Mouse (Mus musculus): Measurements from ENCODE around the gene Sh3gl1. TPM values are rescaled to one million over a fixed set of nuclear protein-coding genes. Genes with fewer than 3 reads are reported as not detected.
A peak's percentile ranks its signal among the peaks of the same experiment; 100 is the strongest.

Gene Sh3gl1
- polyA plus RNA-seq, 1 experiment from 2014 or later: 201 TPM

DNA sequence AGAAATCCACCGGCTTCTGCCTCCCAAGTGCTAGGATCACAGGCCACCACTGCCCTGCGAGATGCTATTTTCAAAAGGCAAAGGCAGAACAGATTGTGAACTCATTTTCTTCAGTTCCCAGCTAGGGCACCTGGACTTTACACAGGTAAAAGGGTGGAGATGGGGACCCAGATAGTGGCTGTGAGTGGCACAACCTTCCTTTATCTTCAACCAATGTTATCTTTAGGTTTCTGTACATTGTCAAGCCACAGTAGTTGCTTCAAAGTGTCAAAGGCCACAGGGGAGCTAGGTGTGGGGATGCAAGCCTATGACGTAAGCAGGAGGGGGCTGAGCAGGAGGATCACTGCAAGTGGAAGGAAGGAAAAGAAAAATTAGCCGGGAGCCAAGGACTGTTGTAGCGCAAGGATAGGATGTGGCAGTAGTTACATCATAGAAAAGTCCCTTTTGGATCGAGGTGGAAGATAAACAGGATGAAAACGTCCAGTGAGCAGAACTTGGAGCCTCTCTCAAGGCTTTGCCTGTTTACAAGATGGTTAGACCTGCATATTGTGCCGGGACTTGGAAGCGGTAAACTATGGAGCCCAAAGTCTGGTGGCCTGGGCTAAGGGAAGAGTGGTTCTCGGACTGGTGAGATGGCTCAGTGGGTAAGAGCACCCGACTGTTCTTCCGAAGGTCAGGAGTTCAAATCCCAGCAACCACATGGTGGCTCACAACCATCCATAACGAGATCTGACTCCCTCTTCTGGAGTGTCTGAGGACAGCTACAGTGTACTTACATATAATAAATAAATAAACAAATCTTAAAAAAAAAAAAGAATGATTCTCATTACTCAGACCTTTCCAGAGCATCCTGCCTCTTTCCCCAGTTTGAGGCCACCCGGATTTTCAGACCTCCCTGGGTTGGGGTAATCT is 28.7 kb downstream of the Sh3gl1 start:
- Histone ChIP-seq H3K4me1 (peaks cover 31% of the 10 kb centered on the region), H3K36me3 (peaks cover 15% of the 10 kb centered on the region), H3K9ac (no peak overlapping the region), H3K4me3 (replicated peaks) (peak overlapping the region; percentile 67), H3K9me3 (replicated peaks) (no peaks in the 10 kb centered on the region), H3K27me3 (no peaks in the 10 kb centered on the region), H3K4me2 (replicated peaks) (peak overlapping the region; percentile 99), H3K27ac (replicated peaks) (peak overlapping the region; percentile 90)
- 24% methylated on average over 14 of the region's 14 CpGs for WGBS
- peak; percentile 5; the same call in 1 of the 2 replicates for ATAC-seq (ENCODE audit: insufficient number of reproducible peaks, low FRiP score, low TSS enrichment, low read depth)

DNA sequence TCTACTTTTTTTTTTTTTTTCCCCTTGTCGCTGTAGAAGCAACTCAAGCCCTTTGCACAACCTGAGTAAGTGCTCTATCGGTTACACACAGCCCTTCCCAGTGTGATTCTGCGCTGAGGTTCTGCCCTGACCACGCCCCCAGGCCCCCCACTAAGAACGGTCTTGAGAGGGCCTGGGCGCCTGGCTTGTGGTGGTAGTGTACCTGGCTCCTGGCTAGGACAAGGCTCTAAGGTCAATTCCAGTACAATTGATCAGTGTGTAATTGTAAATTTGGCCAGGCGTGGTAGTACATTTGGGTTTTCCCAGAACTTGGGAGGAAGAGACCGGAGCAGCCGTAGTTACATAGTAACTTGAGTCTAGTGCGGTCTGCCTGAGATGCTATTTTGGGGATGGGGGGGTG is 29.5 kb downstream of the Sh3gl1 start:
- Histone ChIP-seq H3K4me1 (peaks cover 31% of the 10 kb centered on the region), H3K4me2 (replicated peaks) (no peak overlapping the region), H3K27ac (replicated peaks) (0 out of 2 replicates have a peak overlapping the region, but pooled peaks have one; percentile 44), H3K4me3 (replicated peaks) (no peak overlapping the region), H3K9ac (no peak overlapping the region), H3K9me3 (replicated peaks) (no peaks in the 10 kb centered on the region), H3K27me3 (no peaks in the 10 kb centered on the region), H3K36me3 (peaks cover 8% of the 10 kb centered on the region)
- WGBS: 47% methylated on average over 10 of the region's 10 CpGs
- ATAC-seq (ENCODE audit: insufficient number of reproducible peaks, low FRiP score, low TSS enrichment, low read depth): no peak

DNA sequence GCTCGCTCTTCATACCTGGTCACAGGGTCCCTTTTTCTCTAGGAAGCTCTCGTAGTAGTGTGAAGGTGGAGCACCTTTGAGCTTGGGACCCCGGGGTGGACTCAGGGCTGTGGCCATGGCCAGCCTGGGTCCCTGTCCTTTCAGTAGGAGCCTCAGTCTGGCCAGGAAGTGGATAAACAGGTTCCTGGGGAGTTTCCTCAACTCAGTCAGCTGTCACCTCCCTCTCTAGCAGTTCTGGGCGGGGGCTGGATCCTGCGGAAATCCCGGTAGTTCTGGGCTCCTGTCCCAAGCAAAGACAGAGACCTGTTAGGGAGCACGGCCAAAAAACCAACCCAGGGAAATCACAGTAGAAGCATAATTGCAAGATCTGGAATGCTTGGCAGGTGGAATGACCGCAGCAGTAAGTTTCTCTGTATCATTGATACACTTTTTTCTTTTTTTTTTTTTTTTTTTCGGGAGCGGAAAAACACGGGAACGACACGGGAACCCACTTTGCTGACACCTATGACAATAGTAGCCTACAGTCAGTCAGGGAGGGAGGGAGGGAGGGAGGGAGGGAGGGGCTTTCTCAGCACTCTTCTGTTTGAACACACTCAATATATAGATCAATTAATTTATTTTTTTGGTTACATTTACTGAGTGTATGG is 30.9 kb downstream of the Sh3gl1 start, which contains the start of the genes Stap2 and Mpnd:
Gene Stap2 (minus strand): TSS at position 170 of the 647 bp plus-strand sequence.
Gene Mpnd (plus strand): TSS at position 297 of the 647 bp plus-strand sequence.
- Histone ChIP-seq H3K4me3 (replicated peaks) (peak within 1 kb of the TSS; percentile 32), H3K27me3 (peaks cover 5% of the 10 kb centered on the region), H3K36me3 (no peaks in the 10 kb centered on the region), H3K27ac (replicated peaks) (peak within 1 kb of the TSS; percentile 44), H3K4me2 (replicated peaks) (peak within 1 kb of the TSS; percentile 22; the same call in 1 of the 2 replicates), H3K9ac (peak within 1 kb of the TSS; percentile 4; the same call in 1 of the 2 replicates), H3K9me3 (replicated peaks) (no peaks in the 10 kb centered on the region), H3K4me1 (peaks cover 23% of the 10 kb centered on the region)
- WGBS: 35% methylated on average over 13 of the region's 13 CpGs
- ATAC-seq (ENCODE audit: insufficient number of reproducible peaks, low FRiP score, low TSS enrichment, low read depth): no peak

DNA sequence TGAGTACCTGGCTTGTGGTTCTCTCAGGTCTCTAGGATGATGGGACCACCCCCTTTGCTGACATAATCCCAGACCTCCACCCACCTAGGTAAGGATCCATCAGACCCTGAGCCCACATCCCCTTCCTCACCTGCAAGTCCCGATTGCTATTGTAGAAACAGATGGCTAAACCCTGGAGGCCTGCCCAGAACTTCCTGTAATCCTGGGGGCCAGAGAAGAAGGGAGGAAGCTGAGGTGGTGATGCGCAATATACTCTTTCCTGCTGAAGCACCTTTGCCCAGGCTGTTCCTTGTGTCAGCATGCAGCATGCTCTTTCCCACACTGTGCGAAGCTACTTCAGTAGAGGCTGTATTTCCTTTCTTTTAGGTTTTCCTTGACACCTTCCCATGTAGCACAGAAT is 33.4 kb downstream of the Sh3gl1 start:
- Histone ChIP-seq H3K9ac (no peak overlapping the region), H3K9me3 (replicated peaks) (no peaks in the 10 kb centered on the region), H3K4me2 (replicated peaks) (no peak overlapping the region), H3K36me3 (0 out of 2 replicates have a peak, but pooled peaks cover under 1% of the 10 kb centered on the region), H3K27me3 (peaks cover 10% of the 10 kb centered on the region), H3K27ac (replicated peaks) (no peak overlapping the region), H3K4me1 (peaks cover 15% of the 10 kb centered on the region), H3K4me3 (replicated peaks) (no peak overlapping the region)
- 76% methylated on average over 3 of the region's 3 CpGs for WGBS
- no peak for ATAC-seq (ENCODE audit: insufficient number of reproducible peaks, low FRiP score, low TSS enrichment, low read depth)

DNA sequence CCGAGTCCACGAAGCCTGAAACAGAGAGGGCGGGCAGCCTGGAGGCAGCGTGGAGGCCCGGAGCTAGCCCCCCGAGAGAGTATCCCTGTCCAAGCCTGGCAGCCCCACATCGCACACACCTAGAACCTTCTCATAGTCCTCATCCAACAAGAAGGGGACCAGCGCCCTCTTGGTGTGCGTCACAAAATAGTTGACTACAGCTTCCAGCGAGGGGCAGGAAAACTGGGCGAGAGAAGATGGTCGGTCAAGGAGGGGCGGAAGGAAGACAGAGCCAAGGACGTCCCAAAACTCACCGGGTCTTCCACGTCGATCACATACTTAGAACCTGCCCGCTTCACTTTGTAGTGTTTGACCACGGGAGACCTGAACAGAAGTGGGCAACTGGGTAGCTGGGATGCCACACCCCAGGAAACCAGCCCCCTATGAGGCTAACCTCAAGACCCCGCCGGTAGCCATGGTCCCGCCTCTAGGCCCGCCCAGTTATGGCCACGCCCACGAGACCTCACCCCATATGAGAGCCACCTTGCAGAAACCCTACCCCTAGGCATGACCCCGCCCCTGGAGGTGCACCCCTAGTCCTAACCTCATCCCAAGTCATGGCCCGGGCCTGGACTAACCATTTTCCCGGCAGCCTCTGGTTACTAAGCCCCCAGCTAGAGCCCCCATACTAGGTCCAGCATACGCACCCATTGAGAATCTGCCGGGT is 36.5 kb downstream of the Sh3gl1 start:
- Histone ChIP-seq H3K9me3 (replicated peaks) (no peaks in the 10 kb centered on the region), H3K36me3 (peaks cover 11% of the 10 kb centered on the region; the same call in 1 of the 2 replicates), H3K27ac (replicated peaks) (no peak overlapping the region), H3K4me2 (replicated peaks) (peak overlapping the region; percentile 28), H3K4me1 (peaks cover 6% of the 10 kb centered on the region; the same call in 1 of the 2 replicates), H3K27me3 (peaks cover 10% of the 10 kb centered on the region), H3K4me3 (replicated peaks) (peak overlapping the region; percentile 2), H3K9ac (no peak overlapping the region)
- no peak for ATAC-seq (ENCODE audit: insufficient number of reproducible peaks, low FRiP score, low TSS enrichment, low read depth)
- WGBS: 6% methylated on average over 30 of the region's 30 CpGs

DNA sequence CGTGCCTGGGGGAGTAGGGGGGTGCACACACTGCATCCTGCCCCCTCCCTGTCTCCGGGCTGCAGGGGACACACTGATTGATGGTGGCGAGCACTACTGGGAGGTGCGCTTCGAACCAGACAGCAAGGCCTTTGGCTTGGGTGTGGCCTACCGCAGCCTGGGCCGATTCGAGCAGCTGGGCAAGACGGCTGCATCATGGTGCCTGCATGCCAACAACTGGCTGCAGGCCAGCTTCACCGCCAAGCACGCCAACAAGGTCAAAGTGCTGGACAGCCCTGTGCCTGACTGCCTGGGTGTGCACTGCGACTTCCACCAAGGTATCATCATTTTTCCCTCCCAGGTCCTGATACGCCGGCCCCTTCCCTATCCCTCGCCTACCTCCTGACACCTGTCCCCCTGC is 40.4 kb downstream of the Sh3gl1 start:
- Histone ChIP-seq H3K4me3 (replicated peaks) (no peak overlapping the region), H3K27me3 (peaks cover 10% of the 10 kb centered on the region), H3K4me2 (replicated peaks) (no peak overlapping the region), H3K9ac (no peak overlapping the region), H3K9me3 (replicated peaks) (no peaks in the 10 kb centered on the region), H3K27ac (replicated peaks) (no peak overlapping the region), H3K4me1 (peaks cover 6% of the 10 kb centered on the region; the same call in 1 of the 2 replicates), H3K36me3 (peaks cover 11% of the 10 kb centered on the region; the same call in 1 of the 2 replicates)
- no peak for ATAC-seq (ENCODE audit: insufficient number of reproducible peaks, low FRiP score, low TSS enrichment, low read depth)
- WGBS: 80% methylated on average over 15 of the region's 15 CpGs

DNA sequence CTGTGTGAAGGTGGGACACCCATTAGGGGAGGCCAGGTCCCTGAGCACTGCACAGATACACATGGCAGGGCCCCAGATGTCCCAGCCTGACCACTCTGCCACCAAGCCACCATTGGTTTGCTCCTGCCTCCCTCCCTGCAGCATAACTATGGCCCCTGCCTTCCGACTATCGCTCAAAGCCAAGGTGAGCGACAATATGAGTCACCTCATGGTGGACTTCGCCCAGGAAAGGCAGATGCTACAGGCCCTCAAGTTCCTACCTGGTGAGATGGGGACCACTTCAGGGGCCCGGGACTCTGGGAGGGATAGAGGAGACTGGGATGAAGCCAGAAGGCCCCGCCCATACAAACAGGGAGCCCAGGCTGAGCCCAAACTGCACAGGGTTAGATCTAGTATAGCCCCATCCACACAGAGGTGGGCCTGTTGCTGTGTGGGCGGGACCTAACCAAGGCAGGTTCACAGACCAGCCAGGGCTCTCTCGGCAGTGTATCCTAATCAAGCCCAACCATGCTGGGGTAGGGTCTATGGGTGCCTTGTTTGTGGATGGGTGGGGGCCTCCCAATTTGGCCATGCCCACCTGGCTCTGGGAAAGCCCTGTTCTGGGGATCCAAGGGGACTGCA is 46.0 kb downstream of the Sh3gl1 start:
- Histone ChIP-seq H3K4me1 (peaks cover 12% of the 10 kb centered on the region), H3K9me3 (replicated peaks) (no peaks in the 10 kb centered on the region), H3K9ac (no peak overlapping the region), H3K36me3 (no peaks in the 10 kb centered on the region), H3K27ac (replicated peaks) (no peak overlapping the region), H3K4me3 (replicated peaks) (no peak overlapping the region), H3K4me2 (replicated peaks) (no peak overlapping the region), H3K27me3 (no peaks in the 10 kb centered on the region)
- ATAC-seq (ENCODE audit: insufficient number of reproducible peaks, low FRiP score, low TSS enrichment, low read depth): no peak
- 87% methylated on average over 8 of the region's 8 CpGs for WGBS

DNA sequence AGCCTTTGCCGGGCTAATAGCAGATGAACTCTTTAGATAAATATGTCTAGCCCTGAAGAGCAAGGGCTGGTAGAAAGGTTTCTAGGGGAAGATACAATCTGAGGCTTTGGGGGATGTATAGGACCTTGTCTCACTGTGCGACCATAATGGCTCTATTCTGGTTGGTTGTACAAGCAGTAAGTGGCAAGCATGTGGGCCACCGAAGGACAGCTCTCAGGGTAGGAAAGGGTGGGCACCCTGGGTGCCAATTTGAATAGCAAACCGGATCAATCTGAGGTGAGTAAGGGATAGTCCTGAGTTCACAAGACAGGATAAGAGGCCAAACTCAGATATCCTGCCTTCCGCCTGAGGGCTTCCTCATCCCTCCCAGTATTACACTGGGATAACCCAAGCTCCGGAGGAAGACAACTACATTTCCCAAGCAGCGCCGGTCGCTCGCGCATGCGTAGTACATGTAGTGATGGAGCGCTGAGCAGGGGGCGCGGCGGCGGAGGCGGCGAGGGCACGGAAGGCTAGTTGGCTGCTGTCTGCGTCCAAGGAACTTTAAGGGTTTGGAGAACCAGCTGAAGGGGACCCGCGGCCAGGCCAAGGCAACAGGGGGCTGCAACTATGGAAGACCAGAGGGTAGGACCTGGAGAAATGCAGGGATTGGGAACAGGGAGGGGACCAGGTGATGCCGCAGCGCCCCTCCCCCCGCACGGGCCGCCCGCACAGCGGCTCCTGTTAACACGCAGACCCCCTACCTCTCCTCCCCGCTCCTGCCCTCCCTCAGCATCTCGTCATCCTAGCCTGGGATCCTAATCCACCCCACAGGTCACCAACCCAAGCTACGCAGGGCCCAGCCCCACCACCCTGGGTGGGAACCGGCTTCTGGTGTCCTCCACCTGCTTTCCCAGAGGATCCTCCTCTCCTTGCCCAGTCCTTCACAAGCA is 50.1 kb downstream of the Sh3gl1 start, which contains the start of gene Fsd1:
Gene Fsd1 (plus strand): TSS at position 480 of the 932 bp plus-strand sequence.
- H3K9me3 ChIP-seq (replicated peaks): no peaks in the 10 kb centered on the region
- H3K27me3 ChIP-seq: no peaks in the 10 kb centered on the region
- H3K4me1 ChIP-seq: peaks cover 12% of the 10 kb centered on the region
- H3K4me3 ChIP-seq (replicated peaks): peak within 1 kb of the TSS; percentile 53
- peak within 1 kb of the TSS; percentile 87 for H3K4me2 ChIP-seq (replicated peaks)
- H3K9ac ChIP-seq: peak within 1 kb of the TSS; percentile 16
- H3K27ac ChIP-seq (replicated peaks): no peak within 1 kb of the TSS
- peak; percentile 15; the same call in 1 of the 2 replicates for ATAC-seq (ENCODE audit: insufficient number of reproducible peaks, low FRiP score, low TSS enrichment, low read depth)
- 7% methylated on average over 35 of the region's 35 CpGs for WGBS
- no peaks in the 10 kb centered on the region for H3K36me3 ChIP-seq

DNA sequence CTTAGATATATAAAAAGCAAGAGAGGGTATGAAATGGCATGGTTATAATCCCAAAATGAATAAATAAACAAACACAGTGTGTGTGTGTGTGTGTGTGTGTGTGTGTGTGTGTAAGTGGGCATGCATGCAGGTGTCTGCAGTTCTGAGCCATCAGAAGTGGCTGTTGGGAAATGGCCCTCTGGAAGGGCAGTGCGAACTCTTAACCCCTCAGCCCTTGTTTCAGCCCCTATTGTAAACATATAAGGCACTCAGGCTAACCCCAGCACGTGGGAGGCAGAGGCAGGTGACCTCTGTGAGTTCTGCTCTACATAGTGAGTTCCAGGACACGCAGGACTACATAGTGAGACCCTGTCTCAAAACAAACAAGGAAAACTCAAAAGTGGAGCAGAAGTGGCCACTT is 59.1 kb downstream of the Sh3gl1 start:
- H3K4me3 ChIP-seq (replicated peaks): no peak overlapping the region
- no peaks in the 10 kb centered on the region for H3K9me3 ChIP-seq (replicated peaks)
- no peaks in the 10 kb centered on the region for H3K36me3 ChIP-seq
- ATAC-seq (ENCODE audit: insufficient number of reproducible peaks, low FRiP score, low TSS enrichment, low read depth): no peak
- H3K4me1 ChIP-seq: no peaks in the 10 kb centered on the region
- WGBS: 55% methylated on average over 3 of the region's 3 CpGs
- H3K4me2 ChIP-seq (replicated peaks): no peak overlapping the region
- H3K27ac ChIP-seq (replicated peaks): no peak overlapping the region
- H3K27me3 ChIP-seq: no peaks in the 10 kb centered on the region
- no peak overlapping the region for H3K9ac ChIP-seq
